Mouse (Mus musculus) thymus, adult 18-20 months (tissue): ENCODE measurements around the gene Lgi4.

ENCODE experiments used
- DNase-seq, 2 experiments: peaks; one replicate each; pipeline ENCODE4 v3.0.0; 2022; ENCODE audit warnings: mixed read lengths in 2 of 2

The Lgi4 gene

DNA sequence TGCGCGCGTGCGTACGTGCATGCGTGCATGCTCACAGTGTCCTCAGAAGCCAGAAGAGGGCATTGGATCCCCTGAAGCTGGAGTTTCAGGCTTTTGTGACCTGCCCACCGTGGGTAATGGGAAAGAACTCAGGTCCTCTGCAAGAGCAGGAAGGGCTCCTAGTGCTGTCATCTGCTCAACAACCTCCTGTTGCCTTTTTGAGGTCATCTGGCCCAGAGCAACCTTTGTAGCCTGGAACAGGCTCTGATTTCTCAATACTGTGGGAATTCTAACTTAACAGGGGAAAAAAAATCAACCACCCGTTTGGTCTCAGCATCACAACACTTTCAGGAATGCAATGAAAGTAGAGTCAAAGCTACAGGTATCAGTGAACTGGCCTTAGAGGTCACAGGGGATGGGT is 20.5 kb downstream of the Lgi4 start:
- no peak for DNase-seq

DNA sequence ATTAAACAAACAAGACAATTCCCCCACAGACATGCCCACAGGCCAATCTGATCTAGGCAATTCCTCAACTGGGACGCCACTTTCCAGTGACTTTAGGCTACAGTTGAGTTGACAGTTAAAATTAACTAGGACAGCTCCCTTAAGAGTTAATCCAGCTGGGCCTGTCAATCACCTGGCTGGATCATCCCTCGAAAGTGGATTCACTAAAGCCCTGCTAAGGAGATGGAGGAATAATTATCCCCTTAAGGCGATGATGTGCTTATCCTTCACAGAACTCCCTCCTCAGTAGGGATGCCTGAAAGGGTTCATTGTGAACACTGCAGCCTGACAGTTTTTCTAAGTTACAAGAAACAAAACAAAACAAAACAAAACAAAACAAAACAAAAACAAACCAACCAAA is 21.5 kb downstream of the Lgi4 start:
- DNase-seq = no peak

DNA sequence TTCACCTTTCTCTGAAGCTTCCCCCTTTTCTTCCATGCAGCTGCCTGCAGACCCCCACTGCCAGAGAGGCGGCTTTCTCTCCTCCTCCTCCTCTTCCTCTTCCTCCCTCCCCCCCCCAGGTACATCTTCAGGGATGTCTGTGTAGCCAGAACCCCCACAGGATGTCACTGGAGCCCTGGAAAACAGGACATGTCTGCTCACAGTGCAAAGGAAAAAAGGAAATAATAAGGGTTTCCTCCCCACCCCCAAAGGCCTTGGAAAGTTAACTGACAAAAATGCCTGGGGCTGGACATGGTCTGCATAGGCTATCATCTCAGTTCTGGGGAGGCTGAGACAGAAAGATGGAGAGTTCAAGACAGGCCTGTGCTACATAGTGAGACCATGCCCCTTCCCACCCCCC is 22.0 kb downstream of the Lgi4 start:
- no peak for DNase-seq

DNA sequence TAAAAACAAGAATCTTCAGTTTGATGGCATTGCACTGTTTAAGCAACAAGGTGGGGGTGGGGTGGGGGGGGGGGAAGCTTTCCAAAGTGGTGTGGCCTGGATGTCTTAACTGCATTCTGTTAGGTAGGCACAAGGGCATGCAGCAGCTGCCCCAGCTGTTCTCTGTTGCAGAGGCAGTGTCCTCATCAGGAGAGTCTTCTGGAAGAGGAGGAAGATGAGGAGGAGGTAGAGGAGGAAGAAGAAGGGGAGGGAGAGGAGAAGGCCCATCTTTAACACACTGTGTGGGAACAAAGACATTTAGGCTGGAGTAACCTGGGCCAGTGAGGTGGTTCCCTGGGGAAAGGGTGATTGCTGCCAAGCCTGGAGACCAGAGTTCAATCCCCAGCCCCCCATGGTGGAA is 23.0 kb downstream of the Lgi4 start:
- DNase-seq = no peak

DNA sequence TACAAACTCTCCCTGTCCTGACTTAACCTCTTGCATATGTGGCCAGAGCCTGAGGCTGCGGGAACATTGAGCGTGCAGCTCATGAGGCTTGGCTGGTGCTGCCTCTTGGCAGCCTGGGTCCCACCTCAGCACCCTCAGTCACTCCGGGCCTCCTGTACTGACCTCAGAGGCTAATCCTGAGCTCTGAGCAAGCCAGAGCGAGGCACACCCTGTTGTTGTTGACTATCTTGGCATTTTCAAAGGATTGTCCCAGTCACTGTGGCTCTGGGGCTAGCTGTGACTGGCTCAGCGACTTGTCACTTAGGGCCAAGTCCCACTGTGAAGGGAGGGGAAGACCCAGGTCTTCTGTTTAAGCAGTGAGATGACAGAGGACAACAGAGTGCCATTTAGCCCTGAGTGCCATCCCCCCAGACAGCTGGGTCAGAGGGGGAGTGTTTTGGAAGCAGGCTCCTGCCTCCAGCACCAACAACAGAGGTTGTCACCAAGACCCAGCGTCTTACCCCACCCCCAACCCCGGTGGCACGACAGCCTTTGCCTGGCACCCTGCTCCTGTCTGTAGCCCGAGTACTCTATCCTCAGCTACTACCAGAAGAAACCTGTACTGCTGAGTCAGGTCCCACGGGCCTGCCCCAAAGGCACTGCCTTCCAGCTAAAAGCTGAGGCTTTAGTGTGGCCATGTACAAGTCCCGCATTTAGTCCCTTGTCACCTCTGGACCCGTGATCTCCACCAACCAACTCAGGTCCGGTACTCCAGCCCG is 23.9 kb downstream of the Lgi4 start:
- DNase-seq = no peak

DNA sequence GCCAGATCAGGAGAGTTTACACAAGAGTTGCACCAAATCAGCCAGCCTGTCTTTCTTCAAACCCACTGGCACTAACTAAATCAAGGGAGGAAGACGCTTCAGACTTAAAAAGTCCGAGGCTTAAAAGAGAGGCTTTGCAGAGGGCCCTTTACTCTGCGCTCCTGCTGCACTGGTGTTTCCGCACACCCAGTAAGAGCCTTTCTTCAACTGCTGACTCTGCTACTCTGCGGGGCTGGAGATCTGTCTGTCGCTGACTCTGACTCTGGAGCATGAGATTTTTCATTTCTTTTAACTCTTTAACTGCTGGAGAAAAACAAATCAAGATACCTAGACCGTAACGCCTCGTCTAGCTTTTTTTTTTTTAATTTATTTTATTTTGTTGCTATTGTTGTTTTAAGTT is 25.0 kb downstream of the Lgi4 start:
- DNase-seq = no peak

DNA sequence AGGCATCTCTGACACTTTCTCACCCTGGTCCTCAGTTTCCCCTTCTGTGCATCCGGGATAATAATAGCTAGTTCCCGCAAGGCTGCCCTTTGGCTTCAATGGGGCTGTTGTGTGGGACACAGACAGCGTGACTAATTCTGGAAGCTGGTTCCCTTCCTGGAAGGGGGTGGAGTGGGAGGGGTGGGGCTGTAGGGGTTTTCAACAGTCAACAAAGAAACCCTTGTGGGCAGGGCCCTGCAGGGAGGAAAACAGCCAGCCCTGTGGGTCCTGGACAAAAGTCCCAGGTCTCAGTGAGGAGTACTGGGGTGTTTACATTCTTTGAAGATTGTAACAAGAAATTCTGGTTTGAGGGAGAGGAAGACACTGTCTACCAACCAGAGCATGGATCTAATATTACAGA is 26.0 kb downstream of the Lgi4 start:
- no peak for DNase-seq

DNA sequence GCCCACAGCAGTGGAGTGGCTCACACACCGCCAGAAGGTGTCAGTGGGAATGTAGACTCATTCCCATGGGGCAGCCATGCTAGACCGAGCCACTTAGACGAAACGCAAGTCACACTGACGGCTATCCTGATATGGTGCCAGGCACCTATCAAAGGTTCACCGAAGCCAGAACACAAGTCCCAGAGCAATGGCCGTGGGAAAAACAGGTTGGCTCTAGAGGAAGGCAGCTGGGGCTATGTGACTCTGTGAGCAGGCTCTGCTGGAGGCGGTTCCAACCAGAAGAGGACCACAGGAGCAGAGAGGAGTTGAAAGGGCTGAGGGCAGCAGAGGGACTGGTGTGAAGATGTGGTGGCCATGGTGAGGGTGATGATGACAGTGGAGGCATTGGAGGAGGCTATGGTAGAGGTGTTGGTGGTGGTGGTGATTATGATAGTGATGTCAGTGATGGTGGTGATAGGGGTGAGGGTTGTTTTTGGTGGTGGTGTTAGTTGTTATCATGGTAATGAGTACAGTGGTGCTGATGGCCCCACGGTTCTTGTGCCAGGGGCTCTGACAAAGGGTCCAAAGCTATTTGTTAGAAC is 27.1 kb downstream of the Lgi4 start:
- DNase-seq = no peak

DNA sequence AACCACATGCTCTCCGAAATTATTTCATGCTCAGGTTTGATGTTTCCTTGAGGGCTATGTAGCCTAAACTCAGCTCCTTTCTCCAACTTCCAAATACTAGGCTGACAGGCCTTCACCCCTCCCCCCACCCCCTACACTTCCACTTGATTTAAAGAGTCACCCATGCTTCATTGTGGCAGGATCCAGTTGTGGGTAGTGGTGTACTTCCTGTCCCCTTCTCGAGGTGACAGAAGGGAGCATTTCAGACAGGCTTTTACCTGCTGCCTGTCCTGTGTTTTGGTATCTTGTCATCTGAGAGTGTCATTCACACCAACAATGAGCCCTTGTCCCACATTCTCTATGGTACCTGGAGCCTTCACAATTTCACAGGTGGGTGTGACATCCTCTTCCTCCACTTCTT is 28.1 kb downstream of the Lgi4 start:
- no peak for DNase-seq

DNA sequence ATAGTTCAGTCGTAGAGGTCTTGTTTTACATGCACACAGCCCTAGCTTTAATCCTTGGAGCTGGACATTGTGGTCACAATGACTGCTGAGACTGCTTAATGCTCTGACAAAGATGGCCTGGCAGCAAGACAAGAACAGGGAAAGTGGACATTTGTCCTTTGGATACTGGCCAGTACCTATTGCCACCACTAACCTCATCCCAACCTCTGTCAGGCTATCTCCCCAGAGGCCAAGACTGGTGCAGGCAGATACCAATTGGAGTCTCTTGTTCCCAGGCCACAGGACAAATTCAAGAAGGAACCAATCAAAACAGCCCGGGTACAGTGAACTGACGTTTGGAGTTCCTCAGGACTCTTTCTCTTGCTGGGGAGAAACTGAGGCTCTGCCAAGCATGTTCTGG is 29.1 kb downstream of the Lgi4 start:
- DNase-seq = no peak

DNA sequence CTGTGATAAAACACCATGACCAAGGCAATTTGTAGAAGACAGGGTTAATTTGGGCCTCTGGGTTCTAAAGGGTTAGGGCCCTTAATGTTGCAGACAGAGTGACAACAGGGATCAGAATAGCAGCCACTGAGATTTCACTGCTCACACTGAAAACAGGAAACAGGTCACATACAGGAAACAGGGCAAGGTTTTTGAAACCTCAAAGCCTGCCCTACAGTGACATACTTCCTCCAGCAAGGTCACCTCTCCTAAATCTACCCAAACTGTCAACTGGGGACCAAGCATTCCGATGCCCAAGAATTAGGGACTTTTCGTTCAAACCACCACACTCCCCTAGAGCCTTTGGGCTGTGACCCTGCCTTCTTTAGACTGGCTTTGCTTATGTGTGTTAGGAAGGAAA is 30.6 kb downstream of the Lgi4 start:
- no peak for DNase-seq

DNA sequence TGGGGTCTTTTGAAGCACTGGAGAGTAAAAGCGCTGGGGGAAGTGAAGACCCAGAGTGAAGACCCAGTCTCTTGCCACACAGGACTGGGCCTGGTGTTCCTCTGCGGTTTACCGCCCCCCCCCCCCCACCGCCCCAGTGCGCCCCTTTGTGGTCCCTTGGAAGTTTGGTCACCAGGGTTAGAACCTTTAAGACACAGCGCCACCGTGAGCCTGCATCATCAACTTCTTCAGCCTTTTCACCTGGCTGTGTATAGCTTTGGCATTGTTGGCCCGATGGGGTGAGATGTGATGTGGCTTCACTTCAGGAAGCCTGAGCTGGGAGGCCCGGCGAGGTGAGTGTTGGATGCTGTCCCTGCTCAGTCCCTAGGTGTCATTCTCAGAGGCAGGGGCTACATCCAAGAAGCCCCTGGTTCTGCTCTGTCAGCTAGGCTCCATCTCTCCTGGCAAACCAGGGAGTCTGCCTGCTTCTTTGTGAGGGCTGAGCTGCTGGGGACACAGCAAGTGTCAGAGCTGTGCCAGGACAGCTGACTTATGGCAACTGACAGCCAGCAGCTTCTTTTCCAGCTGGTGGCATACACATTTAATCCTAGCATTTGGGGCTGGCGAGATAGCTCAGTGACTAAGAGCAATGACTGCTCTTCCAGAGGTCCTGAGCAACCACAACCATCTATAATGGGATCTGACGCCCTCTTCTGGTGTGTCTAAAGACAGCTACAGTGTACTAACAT is 35.8 kb downstream of the Lgi4 start:
- DNase-seq = no peak

DNA sequence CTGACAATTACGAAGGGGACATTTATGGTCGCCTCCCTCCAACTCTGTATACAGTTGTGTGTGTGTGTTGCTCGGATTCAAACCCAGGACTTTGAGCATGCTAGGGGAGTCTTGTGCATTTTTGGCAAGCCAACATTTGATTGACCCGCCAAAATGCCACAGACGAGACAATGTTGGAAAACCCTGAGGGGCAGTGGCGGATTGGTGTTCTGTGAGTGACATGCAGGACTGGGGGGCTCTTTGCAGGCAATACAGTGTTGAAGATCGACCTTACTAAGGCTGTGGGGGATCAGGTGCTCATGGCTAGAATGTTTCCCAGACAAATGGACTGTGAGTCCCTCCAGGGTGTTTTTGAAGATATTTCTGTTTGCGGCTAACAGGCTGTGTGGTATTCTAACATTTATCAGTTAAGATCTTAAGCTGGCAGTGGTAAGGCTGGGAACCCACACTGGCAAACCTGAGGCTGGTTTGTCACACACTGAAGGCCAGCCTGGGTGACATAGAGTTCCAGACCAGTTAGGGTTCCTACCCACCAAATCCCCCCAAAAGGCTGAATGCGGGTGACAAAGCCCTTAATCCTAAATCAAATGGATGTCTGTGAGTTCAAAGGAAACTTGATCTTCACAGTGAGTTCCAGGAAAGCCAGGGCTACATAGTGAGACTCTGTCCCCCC is 37.9 kb downstream of the Lgi4 start:
- DNase-seq = no peak

DNA sequence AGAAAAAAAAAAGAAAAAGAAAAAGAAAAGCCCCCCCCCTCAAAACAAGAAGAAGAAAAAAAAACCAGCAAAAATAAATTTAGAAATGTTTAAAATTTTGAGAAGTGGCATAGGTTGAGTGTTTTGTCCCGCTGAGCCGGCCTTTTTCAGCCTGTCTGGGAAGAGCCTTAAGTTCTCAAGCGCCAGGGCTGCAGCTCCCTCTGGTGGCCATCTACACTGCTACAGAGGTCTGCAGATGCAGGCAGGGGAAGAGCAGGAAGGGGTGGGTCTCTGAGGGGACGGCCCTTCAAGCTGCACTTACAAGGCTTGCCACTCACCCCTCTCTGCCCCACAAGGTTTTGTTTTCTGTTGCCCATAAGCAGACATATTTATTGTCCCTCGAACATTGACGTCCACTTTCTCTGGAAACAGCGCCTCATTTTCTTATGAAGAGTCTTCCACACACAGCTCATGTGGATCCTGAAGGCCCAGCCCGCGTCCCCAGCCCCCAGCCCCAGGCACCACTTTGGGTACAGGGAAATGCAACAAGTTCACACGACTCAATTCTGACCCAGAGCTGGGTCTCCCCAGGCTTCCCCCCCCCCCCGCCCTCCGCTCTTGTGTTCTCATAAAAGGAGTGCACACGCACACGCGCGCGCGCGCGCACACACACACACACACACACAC is 38.6 kb downstream of the Lgi4 start:
- peak; percentile 74 to 84 for DNase-seq

DNA sequence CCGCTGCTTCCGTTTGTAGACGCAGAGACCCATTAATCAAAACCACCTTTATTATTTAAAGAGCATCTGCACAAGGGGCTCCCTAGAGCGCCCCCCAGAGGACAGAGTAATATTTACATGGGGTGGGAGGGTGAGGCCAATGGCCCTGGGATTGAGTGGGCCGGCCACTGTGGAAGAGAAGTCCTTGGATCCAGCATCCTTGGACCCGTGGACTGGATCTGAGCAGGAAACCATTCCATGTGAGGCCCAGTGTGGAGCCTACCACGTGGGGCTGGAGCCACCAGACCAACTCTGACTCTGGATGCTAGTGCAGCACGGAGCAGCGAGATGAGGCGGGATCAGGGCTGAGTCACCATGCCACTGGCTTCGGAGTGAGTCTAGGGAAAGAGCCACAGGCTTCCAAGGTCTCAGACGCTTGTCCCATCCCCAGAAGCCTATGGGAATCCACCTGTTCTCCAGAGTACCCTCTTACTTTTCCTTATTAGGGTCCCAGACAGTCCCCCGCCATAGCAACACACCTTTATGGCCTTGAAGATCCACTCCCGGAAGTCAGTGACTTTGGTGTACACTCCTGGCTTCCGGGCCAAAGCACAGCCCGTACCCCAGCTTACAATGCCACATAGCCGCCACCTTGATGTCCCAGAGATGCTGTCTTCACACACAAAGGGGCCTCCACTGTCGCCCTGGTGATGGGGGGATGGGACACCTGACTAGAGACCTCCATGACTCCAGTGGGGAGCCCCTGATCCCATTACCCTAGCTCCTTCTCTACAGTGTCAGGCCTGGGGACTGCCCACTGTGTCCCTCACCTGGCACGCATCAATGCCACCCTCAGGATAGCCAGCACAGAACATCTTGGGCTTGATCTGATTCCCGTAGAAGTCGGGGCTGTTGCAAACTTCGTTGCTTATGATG is 39.8 kb downstream of the Lgi4 start:
- no peak for DNase-seq

DNA sequence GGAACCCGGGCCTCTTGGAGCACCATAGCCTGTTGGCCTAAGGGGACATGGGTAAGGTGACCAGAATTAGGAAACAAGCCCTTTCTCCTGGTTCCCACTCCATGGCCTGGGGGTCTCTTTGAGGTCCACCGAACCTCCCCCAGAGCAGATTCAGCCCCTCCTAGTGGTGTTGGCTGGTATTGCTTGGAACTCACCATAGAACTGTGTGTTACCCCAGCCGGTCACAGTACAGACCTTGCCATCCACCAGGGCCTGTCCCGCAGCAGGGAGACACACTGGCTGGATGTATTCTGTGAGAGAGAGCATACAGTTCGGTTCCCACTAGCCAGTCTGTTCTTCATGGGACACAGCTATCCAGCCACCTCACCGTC is 40.5 kb downstream of the Lgi4 start:
- no peak for DNase-seq

DNA sequence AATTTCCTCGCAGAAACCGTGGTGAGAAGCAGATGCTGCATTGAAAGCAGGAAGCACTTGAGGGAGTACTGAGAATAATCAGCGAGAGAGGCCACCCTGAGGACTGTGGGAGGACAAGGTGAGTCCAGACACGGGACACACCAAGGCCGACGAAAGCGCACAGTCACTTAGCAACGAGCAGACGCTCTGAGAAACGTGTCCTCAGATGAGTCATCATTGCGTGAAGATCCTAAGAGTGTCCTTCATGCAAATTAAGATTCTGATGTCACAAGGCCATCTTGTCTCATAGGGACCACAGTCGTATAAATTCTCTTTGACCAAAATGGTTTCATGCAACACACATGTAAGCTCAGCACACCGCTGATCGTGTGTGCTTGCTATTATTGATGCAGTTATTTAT is 41.6 kb downstream of the Lgi4 start:
- no peak for DNase-seq

DNA sequence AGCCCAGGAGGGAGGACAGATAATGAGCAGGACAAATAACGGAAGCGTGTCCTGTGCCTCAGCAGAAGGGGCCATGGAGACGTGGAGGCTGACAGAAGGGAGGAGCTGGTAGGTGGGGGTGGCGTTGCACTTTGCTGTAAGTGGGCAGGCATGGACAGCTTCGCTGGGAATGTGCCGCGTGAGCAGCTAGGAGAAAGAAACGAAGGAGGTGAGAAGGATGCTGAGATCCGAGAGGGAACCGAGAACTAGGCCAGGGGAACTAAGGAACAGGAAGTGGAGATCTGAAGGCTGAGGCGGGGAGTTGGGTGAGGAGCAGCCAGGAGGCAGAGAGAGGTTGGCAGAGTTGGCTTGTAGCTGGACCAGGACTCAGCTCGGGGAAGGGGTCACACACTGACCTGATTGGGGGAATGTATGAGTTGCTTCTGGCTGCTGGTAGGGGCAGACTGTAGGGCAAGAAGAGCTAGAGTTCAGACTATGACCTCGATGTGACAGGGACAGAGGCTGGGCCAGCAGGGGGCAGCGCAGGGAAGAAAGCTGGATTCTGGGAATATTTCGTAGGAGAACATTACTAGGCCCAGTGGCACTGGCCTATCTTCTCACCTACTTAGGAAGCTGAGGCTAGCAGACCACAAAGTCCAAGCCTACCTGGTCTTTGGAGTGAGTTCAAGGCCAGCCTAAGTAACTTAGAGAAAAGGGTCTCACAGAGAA is 46.1 kb downstream of the Lgi4 start:
- no peak for DNase-seq

DNA sequence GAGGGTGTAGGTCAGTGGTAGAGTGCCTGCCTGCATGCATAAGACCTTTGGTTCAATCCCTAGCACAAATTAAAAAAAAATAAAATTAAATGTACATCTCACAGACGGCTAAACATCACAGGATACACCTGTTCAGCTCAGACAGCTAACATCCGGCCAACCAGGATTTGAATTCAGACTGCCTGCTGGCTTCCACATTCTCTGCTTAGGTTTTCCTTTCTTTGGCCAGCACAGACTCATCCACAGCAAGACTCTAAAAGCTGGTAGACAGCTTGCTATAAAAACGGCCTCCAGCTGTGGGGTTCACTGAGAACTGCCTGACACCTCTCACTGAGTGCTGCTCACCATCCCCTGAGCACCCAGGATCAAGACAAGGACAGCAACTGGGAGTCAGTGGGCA is 47.0 kb downstream of the Lgi4 start:
- no peak for DNase-seq

DNA sequence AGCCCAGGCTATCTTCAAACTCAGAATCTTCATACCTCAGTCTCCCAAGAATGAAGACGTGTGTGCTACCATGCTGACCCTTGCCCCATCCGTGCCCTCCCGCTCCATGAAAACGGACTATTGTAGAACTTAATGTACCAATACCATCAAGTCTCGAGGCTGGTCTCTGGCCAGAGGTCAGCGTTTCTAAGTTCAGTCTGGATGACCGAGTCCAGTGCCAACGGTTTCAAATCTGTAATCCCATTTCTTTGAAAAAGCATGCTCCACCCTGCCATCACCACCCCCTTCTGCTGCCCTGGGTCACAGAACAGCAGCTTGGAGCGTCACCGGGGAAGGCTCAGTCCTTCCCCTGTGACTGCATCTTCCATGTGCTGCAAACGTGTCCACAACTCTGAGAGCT is 48.6 kb downstream of the Lgi4 start:
- DNase-seq = no peak

DNA sequence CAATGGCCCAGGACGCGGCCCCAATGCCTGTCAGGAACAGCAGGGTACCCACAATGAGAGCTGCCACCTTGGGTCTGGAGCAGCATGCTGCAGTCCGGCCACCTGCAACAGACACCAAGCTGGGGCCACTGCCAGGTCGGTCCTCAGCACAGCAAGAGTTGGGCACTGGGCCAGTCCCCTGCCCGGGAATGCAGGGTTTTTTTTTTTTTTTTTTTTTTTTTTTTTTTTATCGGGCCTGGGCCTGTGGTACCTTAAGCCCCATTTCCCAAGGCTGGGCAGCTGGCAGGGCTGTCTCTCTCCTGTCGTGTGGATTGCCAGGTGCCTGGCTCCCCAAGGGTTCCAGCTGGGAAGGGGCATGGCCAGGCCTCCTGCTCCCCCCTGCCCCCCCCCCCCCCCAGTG is 49.9 kb downstream of the Lgi4 start:
- no peak for DNase-seq

DNA sequence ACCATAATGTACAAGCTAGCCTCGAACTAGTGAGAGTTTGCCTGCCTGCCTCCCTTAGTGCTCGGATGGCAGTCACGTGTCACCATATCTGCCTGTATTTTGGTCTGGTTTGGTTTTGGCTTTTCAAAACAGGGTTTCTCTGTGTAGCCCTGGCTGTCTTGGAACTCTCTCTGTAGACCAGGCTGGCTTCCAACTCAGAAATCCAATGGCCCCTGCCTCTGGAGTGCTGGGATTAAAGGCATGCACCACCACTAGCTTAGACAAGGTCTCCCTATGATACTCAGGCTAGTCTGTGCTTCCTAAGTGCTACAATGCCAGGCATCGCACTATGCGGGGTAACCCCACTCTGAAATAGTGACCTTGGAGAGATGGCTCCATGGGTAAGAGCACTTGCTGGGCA is 50.7 kb downstream of the Lgi4 start:
- DNase-seq = no peak
